Mouse (Mus musculus) thymus, postnatal 25 days (tissue): ENCODE data around the gene S100a11.

Source experiments
- DNase-seq: peaks from one replicate; pipeline ENCODE4 v3.0.0; 2022

Gene S100a11

DNA sequence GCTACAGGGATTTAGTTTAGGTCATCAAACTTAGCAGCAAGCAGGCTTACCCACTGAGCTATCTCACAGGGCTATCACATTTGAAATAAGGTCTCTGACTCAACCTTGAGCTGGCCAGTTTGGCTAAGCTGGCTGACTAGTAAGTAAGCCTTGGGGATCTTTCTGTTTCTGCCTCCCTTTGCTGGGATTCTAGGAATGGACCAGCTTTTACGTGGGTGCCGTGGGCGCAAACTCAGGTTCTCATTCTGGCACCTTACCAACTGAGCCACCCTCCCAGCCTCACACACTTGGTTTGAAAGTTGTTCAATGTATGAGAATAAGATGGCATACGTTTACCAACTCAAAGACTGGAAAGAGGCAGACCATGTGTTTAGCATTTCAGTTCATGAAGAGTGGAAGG is 42.9 kb downstream of the S100a11 start:
- DNase-seq = no peak

GRCm38 (mm10) chr3:93566892-93567291 is 46.6 kb downstream of the S100a11 start:
- DNase-seq = no peak

GRCm38 (mm10) chr3:93567721-93568120 is 47.4 kb downstream of the S100a11 start:
- no peak for DNase-seq

GRCm38 (mm10) chr3:93568428-93569040 is 48.2 kb downstream of the S100a11 start:
- DNase-seq = no peak

- DNase-seq = no peak
These were observed 48.8 kb downstream of the S100a11 start for GRCm38 (mm10) chr3:93569046-93569445.

DNA sequence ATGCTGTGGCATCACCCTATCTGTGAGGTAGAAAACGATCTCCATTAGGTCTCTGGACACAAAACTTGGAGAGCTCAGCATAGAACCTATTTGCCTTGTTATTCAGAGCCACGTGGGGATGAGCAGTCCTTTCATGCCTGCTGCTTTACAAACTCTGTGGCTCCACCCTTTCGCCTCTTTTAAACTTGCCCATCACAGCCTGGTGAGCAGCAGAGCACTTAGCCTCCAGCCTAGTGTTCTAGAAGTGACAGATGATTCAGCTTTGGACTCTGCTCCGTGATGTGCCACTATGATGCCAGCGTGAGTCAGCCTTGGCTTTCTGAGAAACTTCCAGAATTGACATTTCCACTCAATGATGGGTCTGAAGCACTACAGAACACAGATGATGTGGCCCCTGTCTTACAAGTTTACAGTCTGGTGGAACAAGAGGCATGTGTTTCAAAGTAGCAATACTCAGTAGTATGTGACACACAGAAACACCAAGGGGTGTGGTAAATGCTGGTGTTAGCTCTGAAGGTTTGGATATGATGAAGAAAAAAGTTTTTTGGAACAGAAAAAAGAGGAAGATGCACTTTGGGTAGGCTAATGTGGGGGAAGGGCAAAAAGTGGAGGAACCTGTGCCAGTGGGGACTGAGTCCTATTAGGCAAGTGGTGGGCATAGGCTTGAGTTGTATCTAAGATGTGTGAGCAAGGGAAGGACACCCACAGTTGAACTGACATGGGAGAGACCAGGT is 51.9 kb downstream of the S100a11 start:
- no peak for DNase-seq
